Mouse (Mus musculus): ENCODE measurements around the gene Morc2a.

The Morc2a gene

GRCm38 (mm10) chr11:3735715-3736114 is 86.7 kb downstream of the Morc2a start:
- DNase-seq (ENCODE audit: low spot score) = peak; percentile 40

- DNase-seq (ENCODE audit: low spot score) = no peak
These were observed 89.8 kb downstream of the Morc2a start for GRCm38 (mm10) chr11:3738778-3739177.

All from left cerebral cortex, adult 11 months (tissue).